Mouse (Mus musculus) brain, embryonic 18.5 days (tissue): Measurements from ENCODE around the gene Bicd2.

Experiments
- DNase-seq: peaks from one replicate; pipeline ENCODE4 v3.0.0-alpha.2; 2012; ENCODE audit warnings: low read depth, low spot score

Bicd2 gene

DNA sequence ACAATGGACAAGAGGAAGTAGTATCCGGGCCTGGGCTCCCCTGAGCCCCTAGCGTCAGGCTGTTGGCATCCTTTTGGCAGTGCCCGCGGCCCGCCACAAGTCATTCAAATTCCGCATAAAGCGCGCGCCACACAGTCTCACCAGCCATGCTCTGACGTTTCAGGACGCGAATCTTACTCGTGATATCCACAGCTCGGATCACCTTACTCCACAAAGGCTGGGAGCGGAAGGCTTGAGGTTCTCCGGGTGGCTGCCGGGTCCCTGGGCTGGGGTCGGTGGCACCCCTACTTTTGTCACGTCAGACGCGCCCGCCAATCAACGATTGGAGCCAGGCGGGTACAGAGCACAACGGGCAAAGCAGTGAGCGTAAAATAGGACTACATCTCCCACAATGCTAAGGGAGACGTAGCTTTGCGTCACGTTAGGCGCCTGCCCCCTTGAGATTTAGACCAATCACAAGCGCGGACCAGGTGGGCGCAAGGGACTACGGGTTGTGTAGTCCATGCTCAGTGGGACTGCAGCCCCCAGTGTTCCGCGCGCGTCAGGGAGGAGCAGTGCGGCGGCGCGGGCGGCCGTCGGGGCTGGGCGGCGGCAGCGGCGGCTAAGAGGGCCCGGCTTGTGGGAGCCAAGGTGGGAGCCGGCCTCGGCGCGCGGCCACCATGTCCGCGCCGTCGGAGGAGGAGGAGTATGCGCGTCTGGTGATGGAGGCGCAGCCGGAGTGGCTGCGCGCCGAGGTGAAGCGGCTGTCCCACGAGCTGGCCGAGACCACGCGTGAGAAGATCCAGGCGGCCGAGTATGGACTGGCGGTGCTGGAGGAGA lies at the start of gene Bicd2:
TSS of gene Bicd2 (plus strand) at position 574 of the 819 bp plus-strand sequence.
- DNase-seq: peak; percentile 99

DNA sequence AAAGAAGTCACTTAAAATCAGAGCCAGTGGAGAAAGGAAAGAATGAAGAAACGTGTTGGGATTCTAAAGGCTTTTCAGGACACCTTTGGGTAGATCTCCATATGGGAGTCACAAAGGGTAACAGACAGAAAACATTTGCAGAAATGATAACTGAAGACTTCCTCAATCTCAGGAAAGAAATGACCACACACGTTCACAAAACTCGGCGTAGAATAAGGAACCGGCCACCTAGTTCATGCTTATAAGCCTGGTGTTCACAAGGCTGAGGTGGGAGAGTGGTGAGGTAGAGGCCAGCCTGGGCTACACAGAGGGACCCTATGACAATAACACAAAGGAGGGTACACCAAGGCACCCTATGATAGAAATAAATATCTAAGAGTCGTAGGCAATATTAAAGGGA lies 49.4 kb upstream of the Bicd2 start:
- no peak for DNase-seq

DNA sequence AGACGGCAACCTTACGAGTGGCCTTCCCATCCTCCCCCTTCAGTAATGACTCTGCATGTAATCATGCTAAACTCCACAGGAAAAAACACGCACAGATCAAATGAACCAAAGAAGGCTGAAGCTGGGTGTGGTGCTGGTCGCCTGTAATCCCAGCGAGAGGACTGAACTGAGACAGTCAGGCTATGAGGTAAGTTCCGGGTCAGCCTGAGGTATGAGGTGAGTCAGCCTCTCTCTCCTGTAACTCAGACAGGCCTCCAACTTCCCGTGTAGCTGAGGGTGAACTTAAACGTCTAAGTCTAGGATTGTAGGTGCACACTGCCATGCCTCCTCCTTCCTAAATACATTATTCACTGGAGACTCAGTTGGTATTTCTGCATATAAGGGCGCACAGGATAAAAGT lies 47.3 kb upstream of the Bicd2 start:
- no peak for DNase-seq

DNA sequence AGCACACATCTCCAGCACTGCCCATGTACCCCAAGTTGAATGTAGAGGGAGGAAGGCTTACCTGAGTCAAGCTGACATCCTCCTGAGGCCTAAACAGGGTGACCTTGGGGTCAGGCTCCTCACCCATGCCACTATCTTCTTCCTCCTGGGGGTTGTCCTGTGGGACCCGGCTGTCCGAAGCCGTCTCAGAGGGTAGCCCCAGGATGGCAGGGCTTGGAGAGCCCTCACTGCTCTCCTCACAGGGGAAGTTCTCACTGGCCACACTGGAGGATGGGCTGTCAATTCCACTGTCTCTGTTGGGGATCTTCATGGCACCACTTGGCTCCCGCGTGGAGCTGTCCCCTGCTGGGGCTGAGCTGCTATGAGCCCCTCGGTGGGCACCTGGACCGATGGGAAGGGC lies 45.1 kb upstream of the Bicd2 start:
- DNase-seq: no peak

DNA sequence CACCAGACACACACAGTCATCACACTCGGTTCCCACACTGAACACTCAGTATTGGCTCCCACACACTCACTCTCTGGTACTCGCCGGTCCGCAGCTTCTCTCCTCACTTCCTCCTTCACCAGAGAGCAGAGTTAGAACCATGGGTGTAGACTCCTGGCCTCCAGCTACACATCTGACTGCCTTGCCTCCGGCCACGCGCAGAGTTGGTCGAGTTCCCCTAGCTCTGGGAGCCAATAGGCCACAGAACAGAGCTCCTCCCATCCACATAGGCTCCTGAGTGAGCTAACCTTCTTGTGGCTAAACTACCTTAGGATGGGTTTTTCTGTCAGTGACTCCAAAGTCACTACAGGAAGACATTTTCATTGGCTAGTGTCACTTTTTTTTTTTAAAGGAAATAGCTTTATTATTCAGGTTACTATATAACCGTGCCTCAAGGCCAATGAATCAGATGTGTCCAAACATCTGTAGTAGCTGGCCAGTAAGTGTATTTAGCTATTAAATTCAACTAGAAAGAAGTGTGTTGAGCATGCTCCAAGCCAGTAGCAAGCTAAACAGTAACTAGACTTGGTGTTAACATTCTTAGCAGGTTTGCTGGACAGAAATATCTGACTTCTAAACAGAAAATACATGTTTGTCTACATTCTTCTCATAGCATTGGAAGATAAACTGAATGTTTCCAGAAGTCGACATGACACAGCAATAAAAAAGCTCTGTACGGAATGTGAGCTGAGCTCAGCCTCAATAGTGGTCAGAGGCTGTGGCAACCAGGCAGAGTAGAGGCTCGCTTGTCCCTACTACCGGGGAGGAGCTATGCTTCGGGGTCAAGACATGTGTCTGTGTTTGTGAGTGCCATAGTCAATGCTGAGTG lies 42.6 kb upstream of the Bicd2 start:
- DNase-seq: no peak

DNA sequence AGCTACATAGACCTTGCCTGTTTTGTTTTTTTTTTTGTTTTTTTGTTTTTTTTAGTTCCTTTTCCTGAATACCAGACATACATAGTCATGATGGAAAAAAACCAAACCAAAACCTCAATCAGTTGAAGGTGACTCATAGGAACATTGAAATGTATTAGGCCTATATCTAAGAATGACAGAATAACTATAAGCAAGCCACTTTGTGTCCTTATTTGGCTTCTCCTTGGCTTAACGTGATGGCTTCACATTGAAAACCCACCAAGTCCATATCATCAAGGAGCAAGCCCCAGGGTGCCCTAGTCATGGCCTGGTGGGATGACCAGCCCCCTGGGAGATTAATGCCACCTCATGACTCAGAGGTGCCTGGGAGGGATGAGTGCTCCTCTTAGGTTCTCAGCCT lies 40.6 kb upstream of the Bicd2 start:
- no peak for DNase-seq

DNA sequence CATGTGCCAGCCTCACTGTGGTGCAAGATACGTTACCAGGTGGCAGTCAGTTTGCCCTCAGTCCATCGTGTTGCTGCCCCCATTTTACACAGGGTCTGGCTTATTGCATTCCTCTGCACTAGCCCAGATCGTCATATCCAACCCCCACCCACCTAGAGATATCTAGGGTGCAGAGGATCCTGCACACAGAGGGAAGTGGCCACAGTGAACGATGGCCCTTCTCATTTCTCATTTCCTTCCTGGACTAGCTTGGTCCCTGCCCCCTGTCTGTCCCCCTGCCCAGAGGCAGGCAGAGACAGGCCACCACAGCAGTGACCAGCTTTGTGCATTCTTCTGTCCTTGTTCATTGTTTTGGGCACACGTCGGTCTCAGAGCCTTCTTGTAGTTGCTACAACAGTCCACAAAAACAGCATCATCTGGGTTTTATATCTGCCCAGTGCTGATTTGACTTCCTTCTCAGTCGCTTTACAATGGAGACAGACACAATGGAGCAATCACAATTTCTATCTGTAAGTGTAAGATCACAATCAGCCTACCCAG lies 34.5 kb upstream of the Bicd2 start:
- DNase-seq: no peak

DNA sequence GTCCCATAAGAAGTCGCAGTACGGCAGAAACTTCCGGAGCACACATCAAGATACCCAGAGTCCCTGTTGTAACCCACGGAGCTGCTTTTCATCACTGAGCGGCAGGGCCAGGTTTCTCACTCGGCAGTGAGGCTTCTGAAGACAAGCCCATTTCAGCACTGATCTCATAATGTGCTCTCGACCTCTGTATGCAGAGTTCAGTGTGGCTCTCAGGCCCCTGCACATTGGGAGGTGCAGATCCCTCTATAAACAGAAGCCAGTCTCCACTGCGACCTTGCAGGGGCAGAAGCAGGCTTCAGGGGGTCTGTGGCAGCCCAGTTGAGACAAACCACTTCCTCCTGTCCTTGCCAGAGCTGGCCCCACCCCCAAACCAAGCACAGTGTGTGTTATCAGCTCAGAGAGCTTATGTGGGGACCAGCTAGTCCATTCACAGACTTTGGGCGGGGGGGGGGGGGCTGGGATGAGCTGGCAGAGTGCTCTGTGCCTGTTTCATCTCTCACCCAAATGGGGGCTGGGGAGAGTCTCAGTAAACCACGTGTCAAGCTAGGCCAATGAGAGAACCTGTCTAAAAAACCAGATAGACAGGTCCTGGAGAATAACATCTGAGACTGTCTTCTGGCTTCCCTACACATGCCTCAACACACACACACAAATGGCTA lies 33.9 kb upstream of the Bicd2 start:
- no peak for DNase-seq

DNA sequence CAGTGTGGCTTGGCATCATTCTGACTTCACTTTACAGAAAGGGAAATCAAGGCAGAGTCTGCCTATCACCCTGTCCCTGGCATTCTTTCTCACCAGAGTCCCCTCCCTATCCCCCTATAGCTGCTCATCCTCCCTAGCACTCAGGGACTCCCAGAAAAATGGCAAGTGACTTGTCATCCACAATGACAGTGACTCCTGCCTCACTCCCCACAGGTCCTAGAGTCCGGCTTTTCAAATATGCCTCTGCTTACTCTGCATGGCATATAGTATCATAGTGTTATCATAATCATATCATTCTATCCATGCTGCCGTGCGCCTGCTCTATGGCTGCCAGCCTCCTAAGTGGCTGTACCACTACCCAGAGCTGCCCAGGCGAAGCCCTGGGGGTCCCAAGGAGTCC lies 33.2 kb upstream of the Bicd2 start:
- no peak for DNase-seq

DNA sequence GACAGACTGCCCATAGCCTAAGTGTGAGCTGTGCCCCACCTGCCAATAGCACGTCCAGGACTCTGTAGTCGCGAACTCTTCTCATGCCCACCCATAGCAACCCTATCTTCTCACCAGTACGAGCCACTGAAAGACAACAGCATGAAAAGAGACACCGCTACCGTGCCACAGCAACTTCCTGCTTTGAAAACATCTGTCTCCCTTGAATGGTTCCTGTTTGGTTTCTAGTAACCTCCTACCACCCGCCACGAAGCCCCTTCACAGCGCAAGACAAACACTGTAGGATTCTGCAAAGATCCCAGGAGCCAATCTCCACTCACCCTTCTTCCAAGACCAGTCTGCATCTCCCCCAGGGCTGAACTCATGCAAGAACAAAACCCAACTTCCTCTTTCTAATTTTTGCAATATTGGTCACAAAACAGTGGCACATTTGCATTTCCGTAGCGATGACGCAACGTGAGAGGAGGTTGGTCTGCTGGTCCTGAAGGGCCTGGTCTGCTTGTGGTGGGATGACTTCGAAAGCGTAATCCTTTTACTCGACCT lies 32.5 kb upstream of the Bicd2 start:
- no peak for DNase-seq

DNA sequence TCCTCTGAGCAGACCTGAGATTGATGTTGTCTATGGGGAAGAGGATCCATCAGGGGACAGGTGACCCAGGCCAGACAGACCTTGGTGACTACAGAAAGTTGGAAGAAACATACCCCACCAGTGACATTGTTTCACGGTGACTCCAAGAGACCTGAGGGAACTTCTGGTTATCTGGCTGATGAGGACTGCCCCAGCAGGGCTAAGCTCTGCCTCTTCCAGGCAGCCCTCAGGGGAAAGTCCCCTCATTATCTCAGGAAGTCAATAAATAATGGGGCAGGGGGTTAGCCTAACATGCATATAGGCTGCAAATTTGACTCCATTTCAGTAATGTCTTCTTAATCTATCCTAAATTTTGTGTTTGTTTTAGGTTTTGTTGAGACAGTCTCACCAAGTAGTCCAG lies 31.9 kb upstream of the Bicd2 start:
- no peak for DNase-seq

DNA sequence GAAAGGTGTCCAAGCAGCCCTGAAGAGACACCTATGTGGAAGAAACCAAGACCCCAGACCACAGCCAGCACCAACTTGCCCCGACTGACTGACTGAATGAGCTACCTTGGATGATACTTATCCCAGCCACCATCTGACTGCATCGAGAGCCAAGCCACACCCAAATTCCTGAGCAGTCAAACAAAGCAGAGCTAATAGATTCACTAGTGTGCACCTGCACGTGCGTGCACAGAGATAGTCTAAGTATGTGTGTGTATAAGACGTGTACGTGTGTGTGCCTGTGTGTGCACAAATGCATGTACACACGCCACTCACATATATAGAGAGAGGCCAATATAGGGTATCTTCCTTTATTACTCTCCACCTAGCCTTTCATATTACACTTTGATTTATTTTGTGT lies 29.7 kb upstream of the Bicd2 start:
- no peak for DNase-seq

DNA sequence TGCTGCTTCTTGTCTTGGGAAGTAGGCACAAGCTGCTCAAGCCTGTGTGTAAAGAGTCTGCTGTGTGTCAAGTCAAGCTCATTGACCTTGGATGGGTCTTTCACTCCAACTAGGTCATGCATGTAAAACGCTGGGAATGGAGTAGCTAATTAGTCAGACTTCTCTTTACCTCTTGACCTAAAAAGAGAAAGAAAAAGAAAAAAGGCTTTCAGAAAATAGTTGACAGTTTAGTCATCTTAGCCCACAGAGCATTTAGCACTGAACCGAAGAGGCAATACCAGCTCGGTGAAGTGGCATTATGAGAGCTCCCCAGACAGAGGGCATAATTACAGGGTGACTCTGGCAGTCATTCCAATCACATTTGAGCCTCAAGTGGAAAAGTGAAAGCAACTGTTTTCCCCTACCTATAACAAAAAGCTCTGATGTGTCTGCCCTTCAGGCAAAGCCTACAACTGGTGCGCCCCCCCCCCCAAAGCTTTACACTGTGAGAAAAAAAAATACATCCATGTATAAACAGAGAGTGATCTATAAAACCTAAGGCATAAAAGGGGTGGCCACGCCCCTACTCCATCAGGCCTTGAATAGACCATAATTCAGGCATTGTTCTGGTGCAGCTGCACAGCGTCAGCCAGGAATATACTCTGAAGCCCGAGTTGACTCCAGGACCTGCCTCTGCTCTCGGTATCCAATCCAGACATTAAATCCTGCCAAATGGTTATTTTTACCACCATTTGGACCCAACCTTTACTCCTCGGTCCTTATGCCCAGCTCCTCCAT lies 24.8 kb upstream of the Bicd2 start:
- peak; percentile 8 for DNase-seq

DNA sequence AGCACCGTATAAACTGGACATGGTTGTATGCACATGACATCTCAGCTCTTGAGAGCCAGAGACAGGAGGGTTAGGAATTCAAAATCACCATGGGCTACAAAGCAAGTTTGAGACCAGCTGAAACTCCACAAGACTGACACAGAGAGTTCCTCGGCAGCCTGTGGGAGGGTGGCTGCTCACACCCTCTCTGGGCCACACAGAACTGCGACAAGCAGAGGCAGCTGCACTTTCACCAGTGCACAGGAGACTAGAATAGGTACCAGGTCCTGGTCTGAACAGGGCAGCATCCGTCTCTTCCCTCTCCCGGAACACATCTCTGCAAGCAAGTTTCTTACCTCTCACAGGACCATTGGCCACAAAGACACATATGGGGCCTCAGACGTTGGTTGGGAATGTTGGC lies 23.9 kb upstream of the Bicd2 start:
- DNase-seq: no peak

DNA sequence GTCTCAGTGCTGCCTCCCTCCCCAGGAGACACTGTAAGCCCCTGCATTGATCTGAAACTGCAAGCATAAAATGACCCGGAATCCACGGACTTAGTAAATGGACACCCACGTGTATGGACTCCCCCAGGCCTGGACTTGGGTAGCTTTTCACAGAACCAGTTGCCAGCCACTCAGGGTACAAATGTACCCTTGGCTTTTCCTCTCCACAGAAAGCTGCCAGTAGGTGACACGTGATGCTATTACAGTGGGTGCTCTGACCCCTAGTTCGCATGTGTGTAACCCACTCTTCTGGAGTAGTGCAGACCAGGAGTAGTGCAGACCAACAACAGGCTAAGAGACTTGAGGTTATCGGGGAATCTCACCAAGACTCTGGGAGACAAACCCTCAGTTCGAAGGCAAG lies 23.5 kb upstream of the Bicd2 start:
- DNase-seq: no peak

DNA sequence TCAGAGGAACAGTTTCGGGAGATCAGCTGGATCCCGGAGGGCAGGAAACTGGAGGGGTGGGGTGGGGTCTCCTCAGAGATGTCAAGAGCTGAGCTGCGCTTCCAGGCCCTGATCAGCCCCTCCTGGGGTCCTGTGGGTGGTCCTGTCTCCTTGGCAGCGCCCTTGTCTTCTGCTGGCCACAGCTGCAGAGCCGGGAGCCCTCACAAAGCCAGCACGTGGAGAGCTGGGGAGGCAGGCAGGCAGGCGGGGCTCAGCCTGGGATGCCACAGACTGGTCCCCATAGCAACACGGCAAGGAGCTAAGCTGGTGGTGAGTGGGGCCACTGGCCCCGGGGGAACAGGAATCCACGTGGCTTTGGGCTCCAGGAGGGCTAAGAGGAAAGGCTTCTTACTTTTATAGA lies 21.3 kb upstream of the Bicd2 start, which contains the start of gene Fgd3:
TSS of gene Fgd3 (minus strand) at position 272 of the 400 bp plus-strand sequence.
- DNase-seq: peak; percentile 58

DNA sequence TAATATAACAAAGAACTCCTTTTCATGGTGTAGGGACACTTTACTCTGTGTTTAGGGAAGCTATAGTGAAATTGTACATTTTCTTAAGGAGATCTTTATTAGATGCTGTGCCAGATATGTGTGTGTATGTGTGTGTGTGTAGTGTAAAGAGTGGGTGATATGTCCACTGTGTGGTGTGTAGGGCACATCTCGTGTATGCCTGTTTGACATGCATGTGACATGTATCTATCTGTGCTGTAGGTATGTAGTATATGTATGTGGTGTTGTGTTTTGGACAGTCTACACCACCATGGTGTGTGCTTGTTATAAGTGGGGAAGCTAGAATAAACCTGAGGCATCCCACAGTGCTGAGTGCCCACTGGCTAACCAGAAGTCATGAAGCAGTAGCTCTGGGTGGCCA lies 20.9 kb upstream of the Bicd2 start:
- no peak for DNase-seq

DNA sequence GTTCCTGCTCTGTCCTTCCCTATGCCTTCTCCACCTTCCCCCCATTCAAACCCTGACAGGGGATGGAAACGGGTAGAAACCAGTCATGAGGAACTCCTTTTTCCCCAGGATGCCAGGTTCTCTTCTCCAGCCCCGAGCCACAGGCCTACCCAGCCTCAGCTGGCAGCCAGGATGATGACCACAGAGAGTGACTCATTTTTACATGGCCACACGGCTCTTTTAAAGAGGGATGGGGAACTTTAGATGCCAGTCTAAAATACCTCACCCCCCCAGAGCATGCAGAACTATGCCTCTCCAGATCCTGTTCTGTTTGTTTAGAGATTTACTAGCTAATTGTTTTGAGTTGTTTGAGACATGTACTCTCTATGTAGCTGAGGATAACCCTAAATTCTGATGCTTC lies 19.9 kb upstream of the Bicd2 start:
- no peak for DNase-seq

DNA sequence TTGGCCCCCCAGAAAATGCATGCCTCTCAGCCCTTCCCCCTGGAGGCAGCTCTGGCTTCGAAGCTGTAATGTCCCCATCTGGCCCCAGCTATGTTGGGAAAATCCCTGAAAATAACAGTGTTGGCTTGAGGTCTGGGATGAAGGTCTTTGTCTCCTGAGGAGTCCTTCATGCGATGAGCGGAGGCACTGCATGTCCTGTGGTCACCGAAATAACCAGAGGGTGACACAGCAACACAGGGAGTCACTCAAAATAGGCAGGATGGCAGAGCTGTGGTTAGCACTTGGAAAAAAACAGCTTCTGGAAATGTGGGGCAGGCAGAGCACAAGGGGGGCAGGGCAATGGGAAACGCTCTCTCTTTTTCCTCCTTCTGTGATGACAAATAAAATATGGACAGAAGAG lies 19.2 kb upstream of the Bicd2 start:
- DNase-seq: no peak

DNA sequence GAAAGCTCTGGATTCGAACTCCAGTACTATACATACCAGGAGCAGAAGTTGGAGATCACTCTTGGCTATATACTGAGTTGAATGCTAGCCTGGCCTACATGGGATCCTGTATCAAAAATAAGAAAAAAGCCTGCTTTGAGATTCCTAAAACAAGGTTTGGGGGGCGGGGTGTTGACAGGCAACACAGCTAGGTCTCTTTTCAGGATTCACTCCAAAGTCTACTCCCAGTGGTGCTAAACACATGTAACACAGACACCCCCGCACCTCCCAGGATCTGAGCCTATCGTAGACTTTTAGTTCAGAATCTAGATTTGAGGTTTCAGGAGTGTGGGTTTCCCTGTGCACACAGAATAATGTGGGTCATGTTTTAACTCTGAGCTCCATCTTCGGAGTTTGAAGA lies 18.6 kb upstream of the Bicd2 start:
- no peak for DNase-seq

DNA sequence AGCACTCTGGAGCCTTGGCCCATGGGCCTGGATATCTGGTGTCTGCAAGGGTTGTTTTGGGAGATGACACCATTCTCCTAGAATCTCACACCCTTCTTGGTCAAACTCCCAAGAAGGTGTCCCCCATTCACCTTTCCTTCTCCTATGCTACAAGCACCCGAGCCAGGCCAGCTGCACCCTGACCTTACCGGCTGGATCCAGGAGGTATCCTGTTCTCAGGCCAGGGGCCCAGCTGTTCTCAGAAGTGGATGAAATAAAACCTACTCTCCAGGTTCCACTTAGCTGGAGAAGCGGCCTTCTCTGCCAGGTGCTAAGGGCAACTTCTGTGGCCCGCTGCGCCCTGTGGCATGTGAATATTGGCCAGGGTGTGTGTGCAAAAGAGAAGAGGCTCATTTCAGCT lies 16.5 kb upstream of the Bicd2 start:
- DNase-seq: no peak
